Mouse (Mus musculus): ENCODE data around the gene Pgghg. TPM values are rescaled to one million over a fixed set of nuclear protein-coding genes. Genes with fewer than 3 reads are reported as not detected.

Gene Pgghg
- polyA plus RNA-seq, 1 experiment from 2014 or later: 12.2 TPM

DNA sequence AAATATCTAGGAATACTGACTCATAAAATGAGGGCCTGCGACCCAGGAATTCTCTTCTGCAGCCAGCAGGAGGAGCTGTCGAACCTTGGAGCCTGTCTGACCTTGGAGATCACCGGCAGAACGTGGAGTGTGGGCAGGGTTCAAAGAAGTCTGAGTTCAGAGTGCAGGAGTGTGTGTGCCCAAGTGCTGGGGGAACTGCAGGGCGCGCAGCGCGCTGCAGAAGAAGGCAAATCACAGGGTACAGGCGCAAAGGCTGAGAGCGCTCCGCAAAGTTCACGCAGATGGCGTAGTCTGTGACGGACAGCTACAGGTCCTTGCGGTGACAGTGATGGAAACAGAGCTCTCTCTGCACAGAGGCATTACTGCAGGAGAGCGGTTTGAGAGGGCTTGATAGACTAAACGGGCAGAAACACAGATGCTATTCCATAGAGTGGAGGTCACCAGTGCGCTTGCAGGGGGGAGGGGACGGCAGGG lies 32.5 kb upstream of the Pgghg start:
- Histone ChIP-seq H3K4me3 (peak overlapping the region; percentile 27), H3K9ac (no peak overlapping the region), H3K36me3 (no peaks in the 10 kb centered on the region), H3K27ac (no peak overlapping the region), H3K27me3 (replicated peaks) (no peaks in the 10 kb centered on the region), H3K9me3 (no peaks in the 10 kb centered on the region), H3K4me1 (peaks cover 4% of the 10 kb centered on the region; the same call in 1 of the 2 replicates), H3K4me2 (replicated peaks) (peak overlapping the region; percentile 69)
- 1% methylated on average over 19 of the region's 19 CpGs for WGBS
- peak; percentile 48; the same call in 1 of the 2 replicates for ATAC-seq (ENCODE audit: low FRiP score, low read depth)

DNA sequence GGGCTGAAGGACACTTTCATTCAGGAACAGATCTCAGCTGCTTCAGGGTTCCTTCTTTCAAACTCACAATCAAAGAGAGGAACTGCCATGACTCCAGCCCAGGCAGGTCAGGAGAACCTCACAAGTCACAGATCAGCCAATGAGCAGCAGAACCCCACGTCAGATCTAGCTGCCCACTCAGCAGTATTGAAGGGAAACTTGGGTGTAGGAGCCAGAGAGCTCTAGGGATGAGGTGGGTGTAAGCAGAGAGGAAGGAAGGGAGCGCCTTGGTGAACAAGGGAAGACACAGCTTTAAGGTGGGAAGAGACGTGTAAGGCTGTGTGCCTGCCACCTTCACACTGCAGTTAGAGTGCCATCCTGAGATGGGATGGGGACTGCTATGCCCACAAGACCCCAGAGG lies 28.9 kb upstream of the Pgghg start:
- Histone ChIP-seq H3K4me3 (no peak overlapping the region), H3K9ac (no peak overlapping the region), H3K36me3 (no peaks in the 10 kb centered on the region), H3K27ac (no peak overlapping the region), H3K4me1 (peaks cover 4% of the 10 kb centered on the region; the same call in 1 of the 2 replicates), H3K9me3 (no peaks in the 10 kb centered on the region), H3K27me3 (replicated peaks) (no peaks in the 10 kb centered on the region), H3K4me2 (replicated peaks) (no peak overlapping the region)
- no peak for ATAC-seq (ENCODE audit: low FRiP score, low read depth)
- 64% methylated on average over 3 of the region's 3 CpGs for WGBS

DNA sequence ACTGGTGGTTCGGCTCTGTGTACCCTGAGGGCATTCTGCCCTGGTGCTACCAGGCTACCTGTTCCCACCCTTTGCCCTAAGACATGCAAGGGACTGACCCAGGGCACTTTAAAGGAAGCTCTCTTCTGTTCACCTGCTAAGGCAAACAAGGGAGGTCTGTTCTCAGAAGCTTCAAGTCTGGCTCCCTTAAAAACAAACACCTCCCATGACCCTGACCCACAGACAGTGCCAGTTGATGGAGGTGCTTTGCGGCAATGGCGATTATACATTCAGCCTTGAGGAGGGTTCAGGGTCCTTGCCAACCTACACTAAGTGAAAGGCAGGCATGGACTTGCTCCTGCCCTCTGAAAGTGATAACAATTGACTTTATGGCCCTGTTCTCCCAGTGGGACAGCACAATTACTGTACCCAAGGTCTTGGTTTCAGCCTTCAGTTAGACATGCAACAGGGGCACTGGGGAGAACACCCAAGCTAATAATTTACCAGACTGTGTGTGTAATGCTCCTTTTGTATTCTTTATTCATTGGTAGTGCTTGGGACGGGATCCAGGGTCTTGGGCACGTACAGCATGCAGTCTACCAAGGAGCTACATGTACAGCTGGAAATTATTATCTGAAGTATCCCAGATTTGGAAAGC lies 28.2 kb upstream of the Pgghg start:
- H3K27ac ChIP-seq: no peak overlapping the region
- no peak overlapping the region for H3K9ac ChIP-seq
- no peaks in the 10 kb centered on the region for H3K36me3 ChIP-seq
- peaks cover 4% of the 10 kb centered on the region; the same call in 1 of the 2 replicates for H3K4me1 ChIP-seq
- no peak for ATAC-seq (ENCODE audit: low FRiP score, low read depth)
- H3K4me3 ChIP-seq: no peak overlapping the region
- no peak overlapping the region for H3K4me2 ChIP-seq (replicated peaks)
- 55% methylated on average over 5 of the region's 5 CpGs for WGBS
- no peaks in the 10 kb centered on the region for H3K9me3 ChIP-seq
- no peaks in the 10 kb centered on the region for H3K27me3 ChIP-seq (replicated peaks)

DNA sequence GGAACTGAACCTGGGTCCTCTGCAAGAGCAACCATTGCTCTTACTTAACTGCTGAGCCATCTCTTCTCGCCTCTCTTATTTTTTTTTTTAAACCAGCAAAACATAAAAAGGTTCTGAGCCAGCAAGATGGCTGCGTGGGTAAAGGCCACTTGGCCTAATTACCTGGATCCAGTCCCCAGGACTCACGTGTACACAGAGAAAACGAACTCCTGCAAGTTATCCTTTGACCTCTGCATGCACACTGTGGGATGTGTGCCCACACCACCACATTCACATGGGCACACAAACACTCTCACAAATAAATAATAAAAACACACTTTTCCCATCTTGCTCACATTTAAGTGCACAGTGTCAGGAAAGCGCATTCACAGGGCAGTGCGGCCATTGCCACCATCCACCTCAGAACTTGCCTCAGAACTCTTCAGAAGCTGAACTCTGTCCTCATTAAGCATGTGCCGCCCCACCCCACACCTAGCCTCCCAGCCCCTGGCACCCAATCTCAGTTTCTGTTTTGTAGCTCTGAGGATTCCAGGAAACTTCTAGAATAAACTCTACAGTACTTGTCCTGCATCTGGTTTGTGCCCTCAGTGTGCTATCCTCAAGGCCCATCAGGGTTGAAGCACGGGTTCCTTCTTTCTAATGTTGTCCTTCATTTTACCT lies 27.0 kb upstream of the Pgghg start:
- Histone ChIP-seq H3K9me3 (no peaks in the 10 kb centered on the region), H3K9ac (no peak overlapping the region), H3K27me3 (replicated peaks) (peaks cover 3% of the 10 kb centered on the region; the same call in 1 of the 2 replicates), H3K4me1 (no peaks in the 10 kb centered on the region), H3K4me3 (no peak overlapping the region), H3K4me2 (replicated peaks) (no peak overlapping the region), H3K27ac (no peak overlapping the region), H3K36me3 (no peaks in the 10 kb centered on the region)
- 90% methylated on average over 8 of the region's 8 CpGs for WGBS
- ATAC-seq (ENCODE audit: low FRiP score, low read depth): no peak

DNA sequence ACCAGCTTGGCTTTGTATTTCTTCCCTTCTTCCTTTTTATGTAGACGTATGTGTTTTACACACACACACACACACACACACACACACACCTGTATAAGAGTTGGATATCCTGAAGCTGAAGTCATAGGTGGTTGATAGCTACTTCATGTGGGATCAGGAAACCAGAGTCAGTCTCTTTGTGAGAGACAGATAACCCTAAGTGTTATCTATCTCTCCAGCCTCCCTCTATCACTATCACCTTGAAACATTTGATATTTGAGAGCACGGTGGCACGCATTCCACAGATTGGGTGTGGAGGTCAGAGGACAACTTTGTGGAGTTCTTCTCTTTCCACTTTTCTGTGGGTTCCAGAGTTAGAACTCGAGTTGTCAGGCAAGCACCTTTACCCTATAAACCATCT lies 21.3 kb upstream of the Pgghg start:
- Histone ChIP-seq H3K9ac (no peak overlapping the region), H3K27me3 (replicated peaks) (peaks cover 60% of the 10 kb centered on the region), H3K4me2 (replicated peaks) (no peak overlapping the region), H3K4me3 (no peak overlapping the region), H3K9me3 (no peaks in the 10 kb centered on the region), H3K36me3 (no peaks in the 10 kb centered on the region), H3K27ac (no peak overlapping the region), H3K4me1 (peaks cover 14% of the 10 kb centered on the region)
- ATAC-seq (ENCODE audit: low FRiP score, low read depth): no peak
- WGBS: 77% methylated on average over 4 of the region's 4 CpGs

DNA sequence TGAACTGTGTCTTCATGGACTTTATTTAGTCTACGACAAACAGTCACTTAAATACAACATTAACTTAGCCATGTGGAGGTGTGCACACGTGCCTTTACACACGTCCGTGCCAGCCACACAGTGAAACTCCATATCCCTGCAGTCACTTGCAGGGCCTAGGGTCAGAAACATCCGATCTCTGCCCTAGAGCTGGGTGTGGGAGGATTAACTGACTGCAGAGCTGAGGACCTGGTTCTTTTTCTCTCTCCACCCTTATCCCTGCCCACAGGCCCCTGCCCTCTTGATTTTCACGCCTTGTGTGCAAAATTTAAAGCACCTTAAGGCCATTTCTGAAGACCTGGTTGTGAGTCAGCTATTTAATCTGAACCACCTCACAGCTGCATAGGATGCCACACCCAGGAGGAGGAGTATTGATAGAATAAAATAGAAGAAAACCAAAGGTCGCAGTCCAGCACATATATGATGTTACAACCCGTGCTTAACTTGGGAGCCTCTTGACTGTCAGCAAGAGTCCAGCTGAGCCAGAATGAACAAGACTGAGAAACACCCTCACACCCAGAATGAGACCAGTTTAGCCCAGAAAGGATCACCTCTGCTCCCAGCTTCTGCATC lies 20.7 kb upstream of the Pgghg start, which contains the start of gene Nlrp6:
Nlrp6 (plus strand) TSS at position 485 of the 612 bp plus-strand sequence.
- no peak for ATAC-seq (ENCODE audit: low FRiP score, low read depth)
- no peak within 1 kb of the TSS for H3K27ac ChIP-seq
- H3K27me3 ChIP-seq (replicated peaks): peaks cover 65% of the 10 kb centered on the region
- no peak within 1 kb of the TSS for H3K4me3 ChIP-seq
- H3K9me3 ChIP-seq: no peaks in the 10 kb centered on the region
- WGBS: 81% methylated on average over 8 of the region's 8 CpGs
- no peak within 1 kb of the TSS for H3K9ac ChIP-seq
- no peak within 1 kb of the TSS for H3K4me2 ChIP-seq (replicated peaks)
- peaks cover 14% of the 10 kb centered on the region for H3K4me1 ChIP-seq
- H3K36me3 ChIP-seq: no peaks in the 10 kb centered on the region

DNA sequence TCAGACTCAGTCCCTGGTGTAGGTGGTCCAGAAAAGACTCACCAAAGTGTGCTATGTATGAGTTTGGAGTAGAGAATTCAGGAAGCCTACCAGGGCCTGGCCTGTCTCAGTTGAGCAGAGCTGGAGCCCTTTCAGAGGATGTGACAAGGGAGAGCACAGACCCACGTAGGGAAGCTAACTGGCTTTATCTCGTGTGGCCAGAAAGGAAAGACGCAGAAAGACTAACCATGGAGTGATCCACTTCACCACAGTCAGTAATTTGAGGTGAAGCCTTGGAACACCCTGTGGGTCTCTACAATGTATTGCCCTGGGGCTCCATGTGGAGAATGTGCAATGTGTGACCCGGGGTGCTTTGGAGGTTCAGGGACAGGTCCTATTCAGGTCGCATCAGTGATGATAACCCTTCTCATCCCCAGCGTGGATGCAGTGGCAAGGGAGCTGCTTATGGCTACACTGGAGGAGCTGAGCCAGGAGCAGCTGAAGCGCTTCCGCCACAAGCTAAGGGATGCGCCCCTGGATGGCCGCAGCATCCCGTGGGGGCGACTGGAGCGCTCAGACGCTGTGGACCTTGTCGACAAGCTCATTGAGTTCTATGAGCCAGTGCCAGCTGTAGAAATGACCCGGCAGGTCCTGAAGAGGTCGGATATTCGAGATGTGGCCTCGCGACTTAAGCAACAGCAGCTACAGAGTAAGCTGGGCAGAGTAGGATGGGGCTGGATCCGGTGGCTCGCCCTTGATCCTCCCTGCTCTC lies 19.8 kb upstream of the Pgghg start:
- Histone ChIP-seq H3K27me3 (replicated peaks) (peaks cover 70% of the 10 kb centered on the region), H3K4me3 (no peak overlapping the region), H3K27ac (no peak overlapping the region), H3K4me2 (replicated peaks) (no peak overlapping the region), H3K9me3 (no peaks in the 10 kb centered on the region), H3K36me3 (no peaks in the 10 kb centered on the region), H3K9ac (no peak overlapping the region), H3K4me1 (peaks cover 14% of the 10 kb centered on the region)
- no peak for ATAC-seq (ENCODE audit: low FRiP score, low read depth)
- WGBS: 27% methylated on average over 22 of the region's 22 CpGs

DNA sequence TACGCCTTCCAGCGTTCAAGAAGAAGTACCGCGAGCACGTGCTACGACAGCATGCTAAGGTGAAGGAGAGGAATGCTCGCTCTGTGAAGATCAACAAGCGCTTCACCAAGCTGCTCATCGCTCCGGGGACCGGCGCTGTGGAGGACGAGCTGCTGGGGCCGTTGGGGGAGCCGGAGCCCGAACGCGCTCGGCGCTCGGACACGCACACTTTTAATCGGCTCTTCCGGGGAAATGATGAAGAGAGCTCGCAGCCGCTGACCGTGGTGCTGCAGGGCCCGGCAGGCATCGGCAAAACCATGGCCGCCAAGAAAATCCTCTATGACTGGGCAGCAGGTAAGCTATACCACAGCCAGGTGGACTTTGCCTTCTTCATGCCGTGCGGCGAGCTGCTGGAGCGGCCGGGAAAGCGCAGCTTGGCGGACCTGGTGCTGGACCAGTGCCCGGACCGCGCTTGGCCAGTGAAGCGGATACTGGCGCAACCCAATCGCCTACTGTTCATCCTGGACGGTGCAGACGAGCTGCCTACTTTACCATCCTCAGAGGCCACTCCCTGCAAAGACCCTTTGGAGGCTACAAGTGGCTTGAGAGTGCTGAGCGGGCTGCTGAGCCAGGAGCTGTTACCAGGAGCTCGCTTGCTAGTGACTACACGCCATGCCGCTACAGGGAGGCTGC lies 18.7 kb upstream of the Pgghg start:
- ATAC-seq (ENCODE audit: low FRiP score, low read depth): peak; percentile 41; the same call in 1 of the 2 replicates
- Histone ChIP-seq H3K9me3 (no peaks in the 10 kb centered on the region), H3K4me1 (peaks cover 14% of the 10 kb centered on the region), H3K27ac (no peak overlapping the region), H3K27me3 (replicated peaks) (peaks cover 70% of the 10 kb centered on the region), H3K4me2 (replicated peaks) (peak overlapping the region; percentile 82), H3K36me3 (no peaks in the 10 kb centered on the region), H3K4me3 (peak overlapping the region; percentile 32), H3K9ac (no peak overlapping the region)
- under 1% methylated on average over 49 of the region's 49 CpGs for WGBS

DNA sequence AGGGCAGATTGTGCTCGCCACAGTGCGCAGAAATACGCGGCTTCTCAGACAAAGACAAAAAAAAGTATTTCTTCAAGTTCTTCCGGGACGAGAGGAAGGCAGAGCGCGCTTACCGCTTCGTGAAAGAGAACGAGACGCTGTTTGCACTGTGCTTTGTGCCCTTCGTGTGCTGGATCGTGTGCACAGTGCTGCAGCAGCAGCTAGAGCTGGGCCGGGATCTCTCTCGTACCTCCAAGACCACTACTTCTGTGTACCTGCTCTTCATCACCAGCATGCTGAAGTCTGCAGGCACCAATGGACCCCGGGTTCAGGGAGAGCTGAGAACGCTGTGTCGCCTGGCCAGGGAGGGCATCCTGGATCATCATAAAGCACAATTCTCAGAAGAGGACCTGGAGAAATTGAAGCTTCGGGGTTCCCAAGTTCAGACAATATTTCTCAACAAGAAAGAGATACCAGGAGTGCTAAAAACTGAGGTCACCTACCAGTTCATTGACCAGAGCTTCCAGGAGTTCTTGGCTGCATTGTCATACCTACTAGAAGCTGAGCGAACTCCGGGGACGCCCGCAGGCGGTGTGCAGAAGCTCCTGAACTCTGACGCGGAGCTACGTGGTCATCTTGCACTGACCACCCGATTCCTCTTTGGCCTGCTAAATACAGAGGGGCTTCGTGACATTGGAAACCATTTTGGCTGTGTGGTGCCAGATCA lies 18.0 kb upstream of the Pgghg start:
- Histone ChIP-seq H3K4me2 (replicated peaks) (peak overlapping the region; percentile 82), H3K27me3 (replicated peaks) (peaks cover 70% of the 10 kb centered on the region), H3K4me3 (peak overlapping the region; percentile 32), H3K36me3 (no peaks in the 10 kb centered on the region), H3K9me3 (no peaks in the 10 kb centered on the region), H3K9ac (no peak overlapping the region), H3K4me1 (peaks cover 14% of the 10 kb centered on the region), H3K27ac (no peak overlapping the region)
- 23% methylated on average over 30 of the region's 30 CpGs for WGBS
- no peak for ATAC-seq (ENCODE audit: low FRiP score, low read depth)

DNA sequence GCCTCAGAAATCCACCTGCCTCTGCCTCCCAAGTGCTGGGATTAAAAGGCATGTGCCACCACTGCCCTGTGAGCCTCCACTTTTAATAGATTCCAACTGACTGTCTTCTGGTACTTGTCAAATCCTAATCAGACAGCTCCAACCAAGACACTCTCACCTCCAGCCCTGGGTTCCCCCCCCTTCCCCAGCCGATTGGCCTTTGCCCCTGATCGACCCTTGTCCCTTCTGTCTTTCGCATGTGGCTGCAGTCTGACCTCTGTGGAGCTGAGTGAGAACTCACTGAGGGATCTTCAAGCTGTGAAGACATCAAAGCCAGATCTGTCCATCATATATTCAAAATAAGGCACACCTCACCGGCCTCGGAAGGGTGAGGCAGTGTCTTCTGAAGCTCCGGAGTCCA lies 14.0 kb upstream of the Pgghg start:
- ATAC-seq (ENCODE audit: low FRiP score, low read depth): no peak
- Histone ChIP-seq H3K36me3 (no peaks in the 10 kb centered on the region), H3K4me3 (no peak overlapping the region), H3K4me2 (replicated peaks) (no peak overlapping the region), H3K27ac (no peak overlapping the region), H3K4me1 (peaks cover 10% of the 10 kb centered on the region), H3K27me3 (replicated peaks) (peaks cover 36% of the 10 kb centered on the region), H3K9me3 (no peaks in the 10 kb centered on the region), H3K9ac (no peak overlapping the region)
- 91% methylated on average over 6 of the region's 6 CpGs for WGBS

DNA sequence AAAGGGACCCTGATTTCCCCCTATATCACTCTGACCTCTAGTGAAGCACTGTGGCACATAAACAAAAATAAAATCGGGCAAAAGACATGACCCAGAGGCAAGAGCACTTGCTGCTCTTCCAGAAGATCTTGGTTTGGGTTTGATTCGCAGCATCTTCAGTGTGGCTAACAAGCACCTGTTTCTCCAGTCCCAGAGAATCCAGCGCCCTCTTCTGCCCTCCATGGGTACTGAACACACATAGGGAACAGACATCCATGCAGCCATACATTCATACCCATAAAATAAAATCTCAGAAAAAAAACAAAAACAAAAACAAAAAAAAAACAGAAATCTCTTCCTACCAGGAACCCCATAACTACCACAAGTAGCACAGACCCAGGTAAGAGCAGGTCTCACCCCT lies 2.8 kb upstream of the Pgghg start:
- Histone ChIP-seq H3K4me2 (replicated peaks) (no peak overlapping the region), H3K36me3 (no peaks in the 10 kb centered on the region), H3K9me3 (no peaks in the 10 kb centered on the region), H3K9ac (no peak overlapping the region), H3K4me3 (no peak overlapping the region), H3K4me1 (peaks cover 12% of the 10 kb centered on the region; the same call in 1 of the 2 replicates), H3K27me3 (replicated peaks) (no peaks in the 10 kb centered on the region), H3K27ac (no peak overlapping the region)
- ATAC-seq (ENCODE audit: low FRiP score, low read depth): no peak
- WGBS: 47% methylated on average over 3 of the region's 3 CpGs
